Mouse (Mus musculus): ENCODE results near the gene Plod3.
A peak's percentile ranks its signal among the peaks of the same experiment; 100 is the strongest.

The Plod3 gene

DNA sequence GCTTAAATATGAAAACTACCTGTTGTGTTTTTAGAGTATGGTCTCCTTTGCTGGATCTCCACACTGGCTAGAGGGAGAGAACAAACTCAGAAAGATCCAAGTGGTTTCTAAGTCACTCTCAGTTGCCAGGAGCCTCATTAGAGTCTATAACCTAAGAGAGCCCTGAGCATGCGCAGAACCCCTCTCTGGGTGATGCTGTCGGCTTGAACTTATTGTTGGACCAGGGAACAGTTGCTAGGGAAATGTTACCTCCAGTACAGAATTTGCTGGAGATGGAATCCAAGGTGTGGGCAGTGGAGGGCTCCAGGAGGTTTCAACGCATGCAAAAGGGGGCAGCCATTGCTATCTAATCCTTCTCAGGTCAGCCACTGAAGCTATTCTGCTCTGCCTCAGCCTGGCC is 37.5 kb downstream of the Plod3 start:
- no peak for DNase-seq (ENCODE audit: low spot score)

DNA sequence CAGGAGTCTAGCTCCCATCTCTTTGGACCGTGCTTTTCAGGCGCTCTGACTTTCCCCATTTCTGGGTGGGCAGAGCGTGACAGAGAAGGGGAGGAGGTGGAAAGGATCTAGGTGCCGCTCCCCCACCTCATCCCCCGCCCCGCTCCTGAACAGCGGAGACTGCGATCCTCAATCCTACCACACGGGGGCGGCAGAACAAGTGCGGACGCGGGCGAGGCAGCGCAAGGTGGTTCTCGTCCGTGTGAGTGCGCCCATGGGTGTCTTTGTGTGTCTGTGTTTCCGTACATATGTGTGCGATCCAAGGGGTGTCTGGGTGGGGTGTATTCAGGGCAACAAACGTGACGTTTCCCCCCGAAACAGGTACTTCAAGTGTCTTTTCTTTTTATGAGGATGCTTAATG is 38.3 kb downstream of the Plod3 start:
- peak; percentile 78 for DNase-seq (ENCODE audit: low spot score)

DNA sequence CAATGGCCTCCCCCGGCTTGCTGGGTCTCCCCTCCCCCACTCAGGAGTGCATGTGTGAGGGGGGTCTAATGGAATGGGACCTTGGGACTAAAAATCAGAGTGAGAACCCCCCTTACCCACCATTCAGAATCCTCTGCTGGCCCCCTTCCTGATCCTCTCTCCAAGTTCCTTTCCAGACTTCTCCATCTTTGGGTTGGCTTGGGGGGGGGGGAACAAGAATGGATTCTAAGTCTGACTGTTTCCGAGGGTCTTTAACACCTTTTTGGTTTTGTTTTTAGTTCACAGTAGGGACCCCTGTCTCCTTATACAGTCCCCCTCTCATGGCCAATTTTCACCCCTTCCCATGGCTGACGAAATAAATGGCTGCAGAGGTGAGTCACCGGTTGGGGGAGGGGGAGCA is 39.3 kb downstream of the Plod3 start, which contains the start of gene Vgf:
Gene Vgf, plus strand, starts transcription at position 301 of the 400 bp plus-strand sequence.
- no peak for DNase-seq (ENCODE audit: low spot score)

DNA sequence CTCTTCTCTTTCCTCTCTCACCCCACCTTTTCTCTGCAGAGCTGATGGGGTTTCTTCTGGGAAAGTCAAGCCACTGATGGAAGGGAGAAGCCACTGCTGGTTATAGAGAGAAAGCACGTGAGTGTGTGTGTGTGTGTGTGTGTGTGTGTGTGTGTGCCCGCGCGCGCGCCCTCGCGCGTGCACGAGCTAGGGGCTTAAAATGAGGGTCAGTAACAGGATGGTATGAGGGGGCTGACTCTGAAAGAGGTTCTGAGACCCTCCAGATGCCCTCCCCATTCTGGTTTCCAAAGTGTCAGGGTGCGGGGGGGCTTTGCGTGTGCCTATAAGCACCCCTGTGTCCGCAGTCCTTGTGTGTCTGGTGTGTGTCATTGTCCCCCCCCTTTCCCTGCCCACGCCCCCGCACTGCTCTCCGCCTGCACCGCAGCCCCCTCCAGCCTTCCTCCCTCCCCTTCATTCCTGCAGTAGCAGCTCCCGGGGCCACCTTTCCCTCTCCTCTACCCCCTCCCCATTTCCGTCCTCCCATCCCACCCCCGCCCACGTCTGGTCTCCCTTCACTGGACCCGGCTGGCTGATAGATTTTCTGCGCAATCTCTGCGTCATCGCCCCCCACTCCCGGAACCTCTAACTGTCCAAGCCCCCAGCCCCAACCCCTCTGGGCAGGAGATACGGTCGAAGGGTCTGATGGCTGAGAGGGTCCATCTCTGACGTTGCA is 41.9 kb downstream of the Plod3 start:
- DNase-seq (ENCODE audit: low spot score), result no peak

DNA sequence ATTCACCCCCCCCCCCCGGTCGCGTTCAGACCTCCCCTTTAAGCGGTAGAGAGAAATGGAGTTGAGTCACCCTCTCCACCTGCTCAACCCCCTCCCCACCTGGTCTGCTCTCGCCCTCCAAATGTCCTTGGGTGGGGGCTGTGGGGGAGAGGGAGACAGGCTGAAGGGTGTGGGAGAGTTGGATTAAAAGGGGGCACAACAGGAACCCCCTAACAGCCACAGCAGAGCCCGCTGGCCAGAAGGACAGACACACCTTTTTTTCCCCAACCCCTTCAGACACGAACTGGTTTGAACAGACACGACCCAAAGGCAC is 42.4 kb downstream of the Plod3 start:
- DNase-seq (ENCODE audit: low spot score), result no peak

DNA sequence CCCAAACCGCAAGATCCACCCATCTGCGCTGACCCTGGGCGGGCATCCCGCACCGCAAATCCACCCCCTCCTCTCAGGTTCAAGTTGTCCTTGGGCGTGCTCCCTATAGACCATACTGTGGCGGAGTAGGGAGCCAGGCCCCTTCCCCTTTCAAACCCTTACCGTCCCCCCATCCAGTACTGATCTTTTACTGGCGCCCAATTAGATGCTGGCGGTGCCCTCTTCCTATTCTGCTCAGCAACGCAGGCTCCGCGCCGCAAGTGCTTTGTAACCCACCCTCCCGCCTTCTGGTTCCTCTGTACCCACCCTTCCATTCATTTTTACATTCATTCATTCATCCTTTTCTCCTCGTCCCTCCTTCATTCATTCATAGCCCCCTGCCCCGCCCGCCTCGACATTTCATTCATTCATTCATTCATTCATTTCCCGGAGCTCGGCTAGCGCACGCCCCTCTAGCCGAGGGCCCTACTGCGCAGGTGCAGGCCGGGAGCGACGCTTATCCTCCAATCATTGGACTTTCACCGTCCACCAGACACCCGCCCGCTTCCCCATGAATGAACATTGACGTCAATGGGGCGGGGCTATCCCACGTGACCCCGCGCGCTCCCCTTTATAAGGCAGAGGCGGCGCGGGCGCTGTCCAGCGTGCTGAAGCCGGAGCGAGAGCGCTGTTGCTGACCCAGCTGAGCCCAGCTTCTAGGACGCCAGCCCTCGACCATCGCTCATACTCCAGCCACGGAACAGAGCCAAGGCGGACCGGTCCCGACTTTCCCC is 43.0 kb downstream of the Plod3 start:
- peak; percentile 95 for DNase-seq (ENCODE audit: low spot score)

DNA sequence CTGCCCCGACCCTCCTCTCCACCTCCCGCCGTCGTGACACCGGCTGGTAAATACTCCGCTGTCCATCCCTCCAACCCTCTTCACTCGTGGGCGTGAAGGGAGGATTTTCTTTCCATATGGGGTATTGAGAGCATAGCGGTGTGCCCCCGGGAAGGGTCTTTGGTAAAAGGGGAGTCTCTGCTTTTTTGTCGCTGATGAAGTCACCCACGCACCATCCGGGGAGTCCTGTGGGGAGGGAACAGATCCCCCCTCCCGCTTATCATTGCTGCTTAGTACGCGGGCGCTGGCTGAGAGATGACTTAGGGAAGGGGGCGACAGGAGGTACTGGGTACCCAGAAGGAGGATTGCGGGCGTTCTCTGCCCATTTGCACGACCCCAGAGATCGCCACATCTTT is 43.6 kb downstream of the Plod3 start:
- DNase-seq (ENCODE audit: low spot score), result no peak

DNA sequence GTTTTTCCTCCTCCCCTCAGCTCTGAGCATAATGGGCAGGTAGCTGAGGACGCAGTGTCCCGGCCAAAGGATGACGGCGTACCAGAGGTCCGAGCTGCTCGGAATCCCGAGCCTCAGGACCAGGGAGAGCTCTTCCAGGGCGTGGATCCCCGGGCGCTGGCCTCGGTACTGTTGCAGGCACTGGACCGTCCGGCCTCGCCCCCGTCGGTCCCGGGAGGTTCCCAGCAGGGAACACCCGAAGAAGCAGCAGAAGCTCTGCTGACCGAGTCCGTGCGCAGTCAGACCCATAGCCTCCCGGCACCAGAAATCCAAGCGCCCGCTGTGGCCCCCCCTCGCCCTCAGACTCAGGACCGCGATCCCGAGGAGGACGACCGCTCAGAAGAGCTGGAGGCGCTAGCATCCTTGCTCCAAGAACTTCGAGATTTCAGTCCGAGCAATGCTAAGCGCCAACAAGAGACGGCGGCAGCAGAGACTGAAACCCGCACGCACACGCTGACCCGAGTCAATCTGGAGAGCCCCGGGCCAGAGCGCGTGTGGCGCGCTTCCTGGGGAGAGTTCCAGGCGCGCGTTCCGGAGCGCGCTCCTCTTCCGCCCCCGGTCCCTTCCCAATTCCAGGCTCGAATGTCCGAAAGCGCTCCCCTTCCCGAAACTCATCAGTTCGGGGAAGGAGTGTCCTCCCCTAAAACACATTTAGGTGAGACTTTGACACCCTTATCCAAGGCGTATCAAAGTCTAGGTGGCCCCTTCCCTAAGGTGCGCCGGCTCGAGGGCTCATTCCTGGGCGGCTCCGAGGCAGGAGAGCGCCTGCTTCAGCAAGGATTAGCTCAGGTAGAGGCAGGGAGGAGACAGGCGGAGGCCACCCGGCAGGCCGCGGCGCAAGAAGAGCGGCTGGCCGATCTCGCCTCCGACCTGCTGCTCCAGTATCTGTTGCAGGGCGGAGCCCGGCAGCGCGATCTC is 44.5 kb downstream of the Plod3 start:
- DNase-seq (ENCODE audit: low spot score), result peak; percentile 44

DNA sequence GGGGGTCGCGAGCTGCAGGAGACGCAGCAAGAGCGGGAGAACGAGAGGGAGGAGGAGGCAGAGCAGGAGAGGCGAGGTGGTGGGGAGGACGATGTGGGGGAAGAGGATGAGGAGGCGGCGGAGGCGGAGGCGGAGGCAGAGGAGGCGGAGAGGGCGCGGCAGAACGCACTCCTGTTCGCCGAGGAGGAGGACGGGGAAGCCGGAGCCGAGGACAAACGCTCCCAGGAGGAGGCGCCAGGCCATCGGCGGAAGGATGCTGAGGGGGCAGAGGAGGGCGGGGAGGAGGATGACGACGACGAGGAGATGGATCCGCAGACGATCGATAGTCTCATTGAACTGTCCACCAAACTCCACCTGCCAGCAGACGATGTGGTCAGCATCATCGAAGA is 45.2 kb downstream of the Plod3 start:
- no peak for DNase-seq (ENCODE audit: low spot score)

DNA sequence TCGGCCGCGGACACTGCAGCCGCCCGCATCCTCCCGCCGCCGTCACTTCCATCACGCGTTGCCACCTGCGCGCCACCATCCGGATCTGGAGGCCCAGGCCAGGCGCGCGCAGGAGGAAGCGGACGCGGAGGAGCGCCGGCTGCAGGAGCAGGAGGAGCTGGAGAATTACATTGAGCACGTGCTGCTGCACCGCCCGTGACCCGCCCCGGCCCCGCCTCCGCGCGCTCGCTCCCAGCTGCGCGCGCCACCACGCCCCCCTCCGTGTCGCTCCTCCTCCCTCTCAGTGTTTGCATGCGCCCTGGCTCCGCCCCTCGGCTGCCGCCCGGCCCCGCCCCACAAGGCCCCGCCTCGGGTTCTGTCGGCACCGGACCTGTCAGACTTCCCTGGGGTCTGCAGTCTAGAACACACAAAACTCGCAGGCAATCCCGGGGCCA is 45.8 kb downstream of the Plod3 start:
- DNase-seq (ENCODE audit: low spot score), result peak; percentile 92

DNA sequence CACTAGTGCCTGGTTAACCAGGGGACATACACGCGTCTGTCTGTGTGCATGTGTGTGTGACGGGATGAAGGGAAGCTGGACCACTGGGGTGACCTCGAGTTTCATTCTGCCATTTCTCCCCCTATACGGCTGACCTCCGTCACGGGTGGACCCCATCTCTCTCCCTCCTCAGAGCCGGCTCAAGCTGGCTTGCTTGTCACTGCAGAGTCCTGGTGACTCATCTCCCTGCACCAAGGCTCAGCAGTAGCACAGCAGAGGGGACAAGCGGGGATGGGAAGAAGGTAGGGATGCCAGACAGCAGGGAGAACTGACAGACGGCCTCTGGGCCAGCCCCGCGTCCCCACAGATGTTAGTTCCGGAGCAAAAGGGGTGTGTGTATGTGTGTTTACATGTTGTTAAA is 49.4 kb downstream of the Plod3 start:
- no peak for DNase-seq (ENCODE audit: low spot score)

DNA sequence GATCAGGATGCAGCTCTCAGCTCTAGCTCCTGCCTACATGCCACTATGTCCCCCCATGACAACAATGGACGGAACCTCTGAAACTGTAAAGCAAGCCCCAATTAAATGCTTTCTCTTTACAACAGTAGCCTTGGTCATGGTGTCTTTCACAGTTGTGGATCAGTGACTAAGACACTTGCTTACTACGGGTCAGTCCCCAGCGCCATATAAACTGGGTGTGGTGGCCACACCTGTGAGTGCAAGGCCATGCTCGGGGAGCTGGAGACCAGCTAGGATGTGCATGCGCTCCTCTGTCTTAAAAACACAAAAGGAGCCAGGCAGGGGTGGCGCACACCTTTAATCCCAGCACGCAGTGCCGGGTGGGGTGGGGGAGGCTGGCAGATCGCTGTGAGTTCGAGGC is 52.6 kb downstream of the Plod3 start:
- no peak for DNase-seq (ENCODE audit: low spot score)

DNA sequence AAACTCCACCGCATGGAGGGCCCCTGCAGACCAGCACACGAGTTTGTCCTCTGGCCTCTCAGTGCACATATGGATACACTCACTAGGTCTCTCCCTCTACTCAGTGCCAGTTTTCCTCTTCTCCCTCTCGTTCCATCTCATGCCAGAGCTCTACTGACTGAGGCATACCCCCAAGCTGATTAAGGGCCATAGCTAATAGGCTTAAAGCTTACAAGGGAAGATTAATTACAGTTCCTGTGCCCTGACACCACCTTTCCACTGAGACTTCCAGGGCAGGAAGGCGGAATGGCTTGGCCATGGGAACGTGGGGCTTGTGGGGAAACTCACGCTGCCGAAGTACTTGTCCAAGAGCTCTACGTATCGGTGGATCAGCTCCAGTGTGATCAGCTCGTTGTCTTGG is 54.6 kb downstream of the Plod3 start:
- DNase-seq (ENCODE audit: low spot score), result no peak

DNA sequence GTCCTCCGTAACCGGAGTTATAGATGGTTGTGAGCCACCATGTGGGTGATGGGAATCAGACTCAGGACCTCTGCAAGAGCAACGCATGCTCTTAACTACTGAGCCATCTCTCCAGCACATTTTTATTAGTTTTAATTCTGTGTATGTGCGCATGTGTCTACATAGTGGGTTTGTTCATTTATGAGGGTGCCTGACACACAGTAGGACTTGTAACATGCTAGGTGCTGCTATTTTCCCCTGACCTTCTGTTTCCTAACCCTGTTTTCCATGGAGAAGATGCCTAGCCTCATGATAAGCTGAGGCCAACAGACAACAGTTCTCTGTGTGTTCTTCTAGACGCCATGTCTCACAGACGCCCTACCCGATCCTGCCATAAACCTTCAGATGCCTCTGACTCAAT is 57.2 kb downstream of the Plod3 start:
- no peak for DNase-seq (ENCODE audit: low spot score)

DNA sequence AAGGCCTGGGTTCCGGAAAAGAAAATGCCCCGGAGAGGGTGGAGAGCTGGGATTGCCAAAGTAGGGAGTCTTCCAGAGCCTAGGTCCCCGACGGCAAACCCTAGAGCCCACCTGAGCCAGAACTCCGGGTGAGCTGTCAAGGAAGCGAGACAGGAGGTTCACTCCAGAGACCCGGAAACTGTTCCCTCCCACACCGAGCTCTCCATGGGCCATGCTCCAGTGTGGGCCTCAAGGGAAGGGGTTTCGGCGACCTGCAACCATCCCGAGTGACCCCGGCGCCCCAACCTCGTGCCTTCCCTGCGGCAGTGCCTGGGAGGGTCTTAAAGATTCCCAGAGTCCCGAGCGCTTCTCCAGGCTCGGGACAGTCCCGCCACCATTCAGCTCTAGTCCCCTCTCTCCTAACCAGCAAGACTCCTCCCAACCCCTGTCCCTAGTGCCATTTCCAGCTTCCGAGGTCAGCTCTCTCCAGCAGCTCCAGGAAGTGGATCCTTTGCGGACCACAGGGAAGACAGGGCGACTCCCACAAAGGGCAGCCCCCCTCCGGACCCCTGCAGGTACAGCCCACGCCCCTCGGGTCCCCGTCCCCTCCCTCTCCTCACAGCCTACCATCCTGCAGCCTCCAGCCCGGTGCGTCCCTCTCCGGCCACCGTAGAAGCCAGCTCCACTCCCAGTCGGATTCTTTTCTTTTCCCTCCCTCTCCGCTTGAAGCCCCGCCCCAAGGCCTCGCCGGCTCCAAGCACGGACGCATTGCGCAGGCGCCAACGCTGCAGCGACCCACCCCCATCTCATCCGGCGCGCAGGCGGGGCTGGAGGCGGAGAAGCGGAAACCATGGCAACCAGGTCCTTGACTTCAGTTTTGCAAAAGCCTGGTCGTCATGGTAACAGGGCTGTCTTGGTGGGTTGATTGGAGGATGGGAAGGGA is 58.8 kb downstream of the Plod3 start, which contains the start of gene Ap1s1:
Gene Ap1s1, minus strand, starts transcription at position 734 of the 922 bp plus-strand sequence.
- peak; percentile 97 for DNase-seq (ENCODE audit: low spot score)

All from urinary bladder, postnatal 14 days (tissue).